Mouse (Mus musculus): ENCODE measurements around the gene Notch2.

- no peak for TF ChIP-seq CTCF (IDR thresholded peaks at IDR 0.05; ENCODE audit: borderline replicate concordance, insufficient read depth, low read length)
- TF ChIP-seq POLR2A (IDR thresholded peaks at IDR 0.05; ENCODE audit: low read depth, low read length), result no peak
Observed at GRCm38 (mm10) chr3:98127775-98128174, 114.4 kb downstream of the Notch2 start.
